In the genomic region with DNA sequence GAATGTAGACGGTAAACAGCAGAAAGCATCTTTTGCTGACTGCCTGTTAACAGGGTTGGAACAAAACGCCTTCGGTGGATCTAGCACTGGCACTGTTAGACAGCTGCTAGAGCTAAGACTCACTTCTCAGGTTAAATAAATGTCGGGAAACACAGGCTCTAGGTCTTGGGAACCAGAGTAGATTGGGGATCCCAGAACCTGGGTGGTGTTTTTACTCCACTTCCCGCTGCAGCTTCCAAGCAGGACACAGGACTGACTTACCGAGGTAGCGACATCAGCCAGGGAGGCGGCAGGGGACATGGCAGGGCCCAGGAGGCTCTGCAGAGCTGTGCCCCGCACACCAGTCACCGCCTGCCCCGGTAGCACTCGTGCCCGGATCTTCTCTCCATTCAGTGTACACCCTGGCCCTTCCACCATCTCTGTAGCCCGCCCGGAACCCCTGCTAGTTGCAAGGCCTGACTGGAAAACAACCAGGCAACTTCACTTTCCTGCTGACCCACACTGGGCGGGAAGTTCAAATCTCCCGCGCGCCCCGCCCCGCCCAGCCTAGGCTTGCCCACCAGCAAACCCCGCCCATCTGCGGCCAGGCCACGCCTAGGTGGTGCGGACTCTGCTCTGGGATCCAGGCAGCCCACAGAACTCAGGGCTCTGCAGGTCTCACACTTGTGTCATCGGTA, we compare ENCODE assay signal across 7 mouse cellular contexts. TPM values are rescaled to one million over a fixed set of nuclear protein-coding genes. Genes with fewer than 3 reads are reported as not detected.
DNase-seq lines count a peak whose midpoint lies in the region; ATAC-seq and TF ChIP-seq lines count a peak whose summit lies in the region.

A gene (minus strand): TSS at position 571 of the 677 bp plus-strand sequence.

- DNase-seq in adipocyte (ENCODE audit: low spot score): peak; percentile 59
- peak; percentile 22 to 55 for DNase-seq in cerebellum, postnatal 4 days (ENCODE audit: low spot score in 2 of 2)
- peak; percentile 10 to 42 for DNase-seq in gastrocnemius, adult 8-10 months (ENCODE audit: low spot score in 2 of 2)
- peak; percentile 18 for DNase-seq in hindlimb bud, embryonic 11.5 days (ENCODE audit: extremely low spot score, low read depth, low spot score)
- DNase-seq in midbrain, embryonic 14.5 days: peak; percentile 77
- DNase-seq in spleen, adult 2 months (ENCODE audit: low read depth in 1 of 2, low spot score in 2 of 2): peak; percentile 42 to 75

- peaks cover 12% of the 10 kb centered on the region for H3K4me1 ChIP-seq in limb, embryonic 12.5 days (replicated peaks)
- no peaks in the 10 kb centered on the region for H3K4me1 ChIP-seq in midbrain, embryonic 14.5 days (ENCODE audit: control insufficient read depth, insufficient read depth, low read length)
- peaks cover 4% of the 10 kb centered on the region; the same call in 1 of the 2 replicates for H3K4me1 ChIP-seq in spleen, adult 2 months (ENCODE audit: control insufficient read depth, insufficient read depth, insufficient read length)

- no peak for TF ChIP-seq POLR2A in spleen, adult 2 months (IDR thresholded peaks at IDR 0.05; ENCODE audit: low read depth, low read length)

- 1% methylated on average over 26 of the region's 26 CpGs for WGBS in limb, embryonic 12.5 days
- WGBS in midbrain, embryonic 14.5 days: under 1% methylated on average over 26 of the region's 26 CpGs
- under 1% methylated on average over 26 of the region's 26 CpGs for WGBS in spleen, adult 2 months

- peak; percentile 98 for ATAC-seq in limb, embryonic 12.5 days (ENCODE audit: insufficient number of reproducible peaks, insufficient read depth, low FRiP score, low TSS enrichment, low read depth)
- peak; percentile 93 for ATAC-seq in midbrain, embryonic 14.5 days (ENCODE audit: low FRiP score, low TSS enrichment)

- peak within 1 kb of the TSS; percentile 62 for H3K4me3 ChIP-seq in limb, embryonic 12.5 days (replicated peaks)
- H3K4me3 ChIP-seq in midbrain, embryonic 14.5 days (replicated peaks; ENCODE audit: low read depth, low read length): peak within 1 kb of the TSS; percentile 40
- peak within 1 kb of the TSS; percentile 60 for H3K4me3 ChIP-seq in spleen, adult 2 months (ENCODE audit: extremely low read depth, insufficient read depth, insufficient read length)

- H3K4me2 ChIP-seq in limb, embryonic 12.5 days: peak within 1 kb of the TSS; percentile 88
- H3K4me2 ChIP-seq in midbrain, embryonic 14.5 days (ENCODE audit: low read length): peak within 1 kb of the TSS; percentile 72

- TF ChIP-seq CTCF in spleen, adult 2 months (IDR thresholded peaks at IDR 0.05; ENCODE audit: extremely low read depth, insufficient read depth, insufficient read length, insufficient replicate concordance): no peak

- H3K9me3 ChIP-seq in limb, embryonic 12.5 days: no peaks in the 10 kb centered on the region
- H3K9me3 ChIP-seq in midbrain, embryonic 14.5 days (ENCODE audit: control insufficient read depth, low read length): no peaks in the 10 kb centered on the region

- peak within 1 kb of the TSS; percentile 69 for H3K9ac ChIP-seq in limb, embryonic 12.5 days (replicated peaks)
- peak within 1 kb of the TSS; percentile 28 for H3K9ac ChIP-seq in midbrain, embryonic 14.5 days (replicated peaks; ENCODE audit: low read length)

- peak within 1 kb of the TSS; percentile 69 for H3K27ac ChIP-seq in limb, embryonic 12.5 days
- no peak within 1 kb of the TSS for H3K27ac ChIP-seq in midbrain, embryonic 14.5 days (replicated peaks; ENCODE audit: low read depth, low read length)
- no peak within 1 kb of the TSS for H3K27ac ChIP-seq in spleen, adult 2 months (ENCODE audit: insufficient read depth, low read length)

- no peaks in the 10 kb centered on the region for H3K27me3 ChIP-seq in limb, embryonic 12.5 days
- H3K27me3 ChIP-seq in midbrain, embryonic 14.5 days (ENCODE audit: control insufficient read depth, insufficient read depth, low read length): no peaks in the 10 kb centered on the region
- no peaks in the 10 kb centered on the region for H3K27me3 ChIP-seq in spleen, adult 2 months (ENCODE audit: control insufficient read depth, insufficient read depth, low read length)

- no peaks in the 10 kb centered on the region for H3K36me3 ChIP-seq in limb, embryonic 12.5 days
- H3K36me3 ChIP-seq in midbrain, embryonic 14.5 days (ENCODE audit: control insufficient read depth, insufficient read depth, low read length): no peaks in the 10 kb centered on the region
- H3K36me3 ChIP-seq in spleen, adult 2 months (ENCODE audit: control insufficient read depth, insufficient read depth, low read length): no peaks in the 10 kb centered on the region

RNA-seq across cellular contexts. Expression of the gene that starts here (rescaled TPM):
- not detected for total RNA-seq in gastrocnemius, adult 8-10 months (2022)
- 26.5 and 27.5 TPM in 2 replicates for polyA plus RNA-seq in limb, embryonic 12.5 days (2016; fragmentation: Nextera tagmentation; extraction: Ambion mirVana)
- 3.8 and 6.0 TPM in 2 replicates for polyA plus RNA-seq in midbrain, embryonic 14.5 days (2014; fragmentation: Nextera tagmentation; extraction: Ambion mirVana)
- 1.0 and 1.6 TPM in 2 replicates for polyA plus RNA-seq in spleen, adult 2 months (2012; rRNA removed)

Comparison
In these comparisons a context has a peak if more than half of its experiments do, and no peak if none do; other contexts are left out.
1. Peak in DNase-seq in gastrocnemius, adult 8-10 months; RNA of the gene not detected or under 1 TPM.
2. DNase-seq: peak in every context shown above with its lines; median percentile 77 in midbrain, embryonic 14.5 days; 59 in adipocyte; 58 in spleen, adult 2 months; 38 in cerebellum, postnatal 4 days; 26 in gastrocnemius, adult 8-10 months; 18 in hindlimb bud, embryonic 11.5 days.